Mouse (Mus musculus) thymus, adult 2 months (tissue): ENCODE measurements at regions not wholly inside any gene's neighbourhood (a gene's known extent, or its start where the extent isn't known, plus 50 kb on each side); places are given as distances from the start of the nearest gene placed in this dataset.

ENCODE experiments used
- CTCF ChIP-seq: fragments of 200-500 bp; IDR thresholded peaks from 2 replicates; pipeline ENCODE4 v1.5.1; 2012; ENCODE audit warnings: mild to moderate bottlenecking, control low read depth, low read length, moderate library complexity, borderline replicate concordance; ENCODE audit not compliant: control insufficient read depth, poor library complexity, insufficient read depth; ENCODE audit errors: extremely low read depth
- POLR2A ChIP-seq: fragments of 200-500 bp; IDR thresholded peaks from 2 replicates; pipeline ENCODE4 v1.6.1; 2012; ENCODE audit warnings: mild to moderate bottlenecking, low read length, control low read depth, moderate library complexity; ENCODE audit not compliant: control insufficient read depth, poor library complexity, insufficient read depth; ENCODE audit errors: extremely low read depth

GRCm38 (mm10) chr2:116983351-116983750, 104.9 kb downstream of the Tmco5 start:
- TF ChIP-seq CTCF (no peak), POLR2A (no peak)
